Mouse (Mus musculus): ENCODE data around the gene Ptprd.

- TF ChIP-seq CTCF (IDR thresholded peaks at IDR 0.05): no peak
- TF ChIP-seq EP300 (IDR thresholded peaks at IDR 0.05): no peak
Observed at GRCm38 (mm10) chr4:76325646-76326045, 1886.1 kb downstream of the Ptprd start.

Data from lung, postnatal 0 days (tissue).